Mouse (Mus musculus): ENCODE data around the gene Gm3029.
"Not testable (repeated sequence)": the region's sequence is repeated elsewhere in the genome, so short reads cannot be mapped to it uniquely, and the experiment has no call there.

The Gm3029 gene

DNA sequence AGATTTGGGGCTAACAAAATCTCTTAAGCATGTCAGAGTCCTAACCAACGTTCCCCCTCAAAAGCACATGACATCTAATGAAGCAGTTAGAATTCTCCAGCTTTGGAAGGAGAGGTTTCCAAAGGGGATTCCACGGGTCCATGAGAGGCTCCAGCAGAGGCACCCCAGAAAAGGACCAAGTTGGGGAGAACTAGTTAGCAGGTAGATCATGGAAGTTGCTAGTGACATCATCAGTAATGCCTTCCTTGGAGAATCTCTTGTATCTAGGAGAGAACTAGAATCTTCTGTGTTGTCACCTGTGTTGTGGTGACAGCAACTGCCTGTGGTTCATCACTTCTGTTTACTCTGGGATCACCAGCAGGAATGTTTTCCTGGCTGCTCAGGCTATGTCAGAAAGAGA lies at the start of gene Gm3029:
Gene Gm3029, plus strand, starts transcription at position 301 of the 400 bp plus-strand sequence.
- DNase-seq: not testable (repeated sequence)

GRCm38 (mm10) chr14:3883872-3884271 lies 47.7 kb upstream of the Gm3029 start, which contains the start of gene Gm2916:
TSS of gene Gm2916 (plus strand) at chr14:3884172.
- DNase-seq: not testable (repeated sequence)

GRCm38 (mm10) chr14:3963247-3963646 lies 31.7 kb downstream of the Gm3029 start, which contains the start of gene Gm3095:
TSS of gene Gm3095 (plus strand) at chr14:3963547.
- DNase-seq: not testable (repeated sequence)
